Mouse (Mus musculus) embryonic facial prominence, embryonic 14.5 days (tissue): ENCODE results near the gene Cutal. TPM values are rescaled to one million over a fixed set of nuclear protein-coding genes. Genes with fewer than 3 reads are reported as not detected.
"Not testable (repeated sequence)": the region's sequence is repeated elsewhere in the genome, so short reads cannot be mapped to it uniquely, and the experiment has no call there.

Experiments
- ATAC-seq: fragments of 200-750 bp; cut with Nextera tagmentation; 2 replicates; pipeline ENCODE4 v1.8.0; 2017; ENCODE audit warnings: low read depth, moderate number of reproducible peaks, moderate TSS enrichment
- DNase-seq: peaks from one replicate; pipeline ENCODE4 v3.0.0-alpha.2; 2015; ENCODE audit warnings: low spot score
- H3K27ac ChIP-seq: fragments of 300-500 bp; sonication (generic); replicated peaks from 2 replicates; pipeline ENCODE4 v1.5.1; 2014; ENCODE audit warnings: low read depth, mild to moderate bottlenecking, low read length, moderate library complexity
- H3K27me3 ChIP-seq: fragments of 300-500 bp; sonication (generic); replicated peaks from 2 replicates; pipeline ENCODE4 v1.6.1; 2014; ENCODE audit warnings: low read length; ENCODE audit not compliant: control insufficient read depth, insufficient read depth
- H3K36me3 ChIP-seq: fragments of 300-500 bp; sonication (generic); 2 replicates; pipeline ENCODE4 v1.6.1; 2014; ENCODE audit warnings: low read length, mixed read lengths; ENCODE audit not compliant: control insufficient read depth, insufficient read depth
- H3K4me1 ChIP-seq: fragments of 300-500 bp; sonication (generic); 2 replicates; pipeline ENCODE4 v1.6.1; 2014; ENCODE audit warnings: antibody characterized with exemption, low read length; ENCODE audit not compliant: control insufficient read depth, insufficient read depth
- H3K4me2 ChIP-seq: fragments of 300-500 bp; sonication (generic); 2 replicates; pipeline ENCODE4 v1.6.1; 2014; ENCODE audit warnings: low read depth, mild to moderate bottlenecking, low read length, moderate library complexity, mixed read lengths
- H3K4me3 ChIP-seq: fragments of 300-500 bp; sonication (generic); 2 replicates; pipeline ENCODE4 v1.5.1; 2014; ENCODE audit warnings: low read depth, mild to moderate bottlenecking, low read length
- H3K9ac ChIP-seq: fragments of 300-500 bp; sonication (generic); 2 replicates; pipeline ENCODE4 v1.6.1; 2014; ENCODE audit warnings: low read depth, mild to moderate bottlenecking, low read length, moderate library complexity, mixed read lengths
- H3K9me3 ChIP-seq: fragments of 300-500 bp; sonication (generic); 2 replicates; pipeline ENCODE4 v1.6.1; 2016; ENCODE audit warnings: low read length; ENCODE audit not compliant: control insufficient read depth
- WGBS: fragments of 180-500 bp; shearing (Covaris S2); extraction: QIAGEN DNeasy Blood & Tissue Kit; methylation state at CpG from one replicate; pipeline ENCODE4 v1.1.7; 2014; 5-methylcytosine and 5-hydroxymethylcytosine counted together
- polyA plus RNA-seq: library from polyadenylated mRNA; unstranded; fragments of >200 nt; fragmentation: Nextera tagmentation; extraction: Ambion mirVana; gene quantifications from 2 replicates; pipeline ENCODE4 v1.2.1, GENCODE M21; 2014

Gene Cutal
- polyA plus RNA-seq, 1 experiment from 2014 or later = not detected

- Histone ChIP-seq H3K4me1 (no peaks in the 10 kb centered on the region), H3K27me3 (no peaks in the 10 kb centered on the region), H3K4me2 (no peak overlapping the region), H3K27ac (no peak overlapping the region), H3K4me3 (no peak overlapping the region), H3K9me3 (no peaks in the 10 kb centered on the region), H3K36me3 (no peaks in the 10 kb centered on the region), H3K9ac (no peak overlapping the region)
- 70% methylated on average over 3 of the region's 3 CpGs for WGBS
- no peak for ATAC-seq
- DNase-seq = no peak
These were observed 38.5 kb upstream of the Cutal start for GRCm38 (mm10) chr2:34835669-34836068.

GRCm38 (mm10) chr2:34840143-34840542, 34.1 kb upstream of the Cutal start:
- not testable (repeated sequence) for H3K4me3 ChIP-seq, H3K27ac ChIP-seq, H3K9ac ChIP-seq, ATAC-seq, H3K4me2 ChIP-seq, H3K27me3 ChIP-seq, H3K36me3 ChIP-seq, H3K9me3 ChIP-seq, DNase-seq, H3K4me1 ChIP-seq
- WGBS = 82% methylated on average over 5 of the region's 5 CpGs

- no peak overlapping the region for H3K4me3 ChIP-seq
- no peak for DNase-seq
- no peak overlapping the region for H3K9ac ChIP-seq
- no peaks in the 10 kb centered on the region for H3K36me3 ChIP-seq
- no peak overlapping the region for H3K27ac ChIP-seq
- no peak overlapping the region for H3K4me2 ChIP-seq
- H3K27me3 ChIP-seq = no peaks in the 10 kb centered on the region
- 89% methylated on average over 8 of the region's 8 CpGs for WGBS
- H3K4me1 ChIP-seq = no peaks in the 10 kb centered on the region
- ATAC-seq = no peak
- no peaks in the 10 kb centered on the region for H3K9me3 ChIP-seq
These were observed 32.5 kb upstream of the Cutal start for GRCm38 (mm10) chr2:34841706-34842105.

GRCm38 (mm10) chr2:34843211-34843939, 30.8 kb upstream of the Cutal start:
- no peaks in the 10 kb centered on the region for H3K27me3 ChIP-seq
- no peak for ATAC-seq
- no peaks in the 10 kb centered on the region for H3K4me1 ChIP-seq
- H3K36me3 ChIP-seq = no peaks in the 10 kb centered on the region
- no peak overlapping the region for H3K27ac ChIP-seq
- H3K4me3 ChIP-seq = no peak overlapping the region
- no peak overlapping the region for H3K9ac ChIP-seq
- H3K9me3 ChIP-seq = no peaks in the 10 kb centered on the region
- no peak overlapping the region for H3K4me2 ChIP-seq
- WGBS = 83% methylated on average over 11 of the region's 11 CpGs
- no peak for DNase-seq

GRCm38 (mm10) chr2:34847702-34848101, 26.5 kb upstream of the Cutal start:
- ATAC-seq = no peak
- H3K4me3 ChIP-seq = no peak overlapping the region
- WGBS = 95% methylated on average over 1 of the region's 1 CpGs

GRCm38 (mm10) chr2:34855265-34855664, 18.9 kb upstream of the Cutal start:
- H3K27me3 ChIP-seq = no peaks in the 10 kb centered on the region
- no peak overlapping the region for H3K27ac ChIP-seq
- H3K36me3 ChIP-seq = peaks cover 99% of the 10 kb centered on the region
- H3K4me3 ChIP-seq = no peak overlapping the region
- no peaks in the 10 kb centered on the region for H3K9me3 ChIP-seq
- H3K4me2 ChIP-seq = no peak overlapping the region
- ATAC-seq = no peak
- DNase-seq = no peak
- 96% methylated on average over 4 of the region's 4 CpGs for WGBS
- no peak overlapping the region for H3K9ac ChIP-seq
- H3K4me1 ChIP-seq = no peaks in the 10 kb centered on the region

More at GRCm38 (mm10) chr2:34847702-34848101, 26.5 kb upstream of the Cutal start:
- Histone ChIP-seq H3K9ac (no peak overlapping the region), H3K27ac (no peak overlapping the region), H3K9me3 (no peaks in the 10 kb centered on the region), H3K4me1 (no peaks in the 10 kb centered on the region), H3K27me3 (no peaks in the 10 kb centered on the region), H3K36me3 (peaks cover 36% of the 10 kb centered on the region), H3K4me2 (no peak overlapping the region)
- no peak for DNase-seq

GRCm38 (mm10) chr2:34857728-34858127, 16.5 kb upstream of the Cutal start:
- DNase-seq (no peak), ATAC-seq (no peak)
- WGBS = 89% methylated on average over 8 of the region's 8 CpGs
- Histone ChIP-seq H3K4me3 (no peak overlapping the region), H3K4me1 (no peaks in the 10 kb centered on the region), H3K4me2 (no peak overlapping the region), H3K9ac (no peak overlapping the region), H3K27ac (no peak overlapping the region), H3K9me3 (no peaks in the 10 kb centered on the region), H3K36me3 (peaks cover 92% of the 10 kb centered on the region), H3K27me3 (no peaks in the 10 kb centered on the region)

- no peak for DNase-seq
- Histone ChIP-seq H3K36me3 (peaks cover 14% of the 10 kb centered on the region), H3K4me3 (peak overlapping the region; percentile 91), H3K9ac (peak overlapping the region; percentile 90), H3K4me1 (peaks cover 13% of the 10 kb centered on the region), H3K27me3 (peaks cover 19% of the 10 kb centered on the region), H3K4me2 (peak overlapping the region; percentile 60), H3K9me3 (no peaks in the 10 kb centered on the region), H3K27ac (no peak overlapping the region)
- WGBS = 39% methylated on average over 5 of the region's 5 CpGs
- no peak for ATAC-seq
These were observed 4.5 kb upstream of the Cutal start for GRCm38 (mm10) chr2:34869680-34870079.
